Mouse (Mus musculus) natural killer cell, adult 2 months (primary cell): ENCODE data around the gene AL731706.1.
"Not testable (repeated sequence)": the region's sequence is repeated elsewhere in the genome, so short reads cannot be mapped to it uniquely, and the experiment has no call there.

ENCODE experiments used
- DNase-seq, 2 experiments: peaks; one replicate each; pipeline ENCODE4 v3.0.0; 2022; ENCODE audit warnings: low spot score in 2 of 2

Gene AL731706.1

DNA sequence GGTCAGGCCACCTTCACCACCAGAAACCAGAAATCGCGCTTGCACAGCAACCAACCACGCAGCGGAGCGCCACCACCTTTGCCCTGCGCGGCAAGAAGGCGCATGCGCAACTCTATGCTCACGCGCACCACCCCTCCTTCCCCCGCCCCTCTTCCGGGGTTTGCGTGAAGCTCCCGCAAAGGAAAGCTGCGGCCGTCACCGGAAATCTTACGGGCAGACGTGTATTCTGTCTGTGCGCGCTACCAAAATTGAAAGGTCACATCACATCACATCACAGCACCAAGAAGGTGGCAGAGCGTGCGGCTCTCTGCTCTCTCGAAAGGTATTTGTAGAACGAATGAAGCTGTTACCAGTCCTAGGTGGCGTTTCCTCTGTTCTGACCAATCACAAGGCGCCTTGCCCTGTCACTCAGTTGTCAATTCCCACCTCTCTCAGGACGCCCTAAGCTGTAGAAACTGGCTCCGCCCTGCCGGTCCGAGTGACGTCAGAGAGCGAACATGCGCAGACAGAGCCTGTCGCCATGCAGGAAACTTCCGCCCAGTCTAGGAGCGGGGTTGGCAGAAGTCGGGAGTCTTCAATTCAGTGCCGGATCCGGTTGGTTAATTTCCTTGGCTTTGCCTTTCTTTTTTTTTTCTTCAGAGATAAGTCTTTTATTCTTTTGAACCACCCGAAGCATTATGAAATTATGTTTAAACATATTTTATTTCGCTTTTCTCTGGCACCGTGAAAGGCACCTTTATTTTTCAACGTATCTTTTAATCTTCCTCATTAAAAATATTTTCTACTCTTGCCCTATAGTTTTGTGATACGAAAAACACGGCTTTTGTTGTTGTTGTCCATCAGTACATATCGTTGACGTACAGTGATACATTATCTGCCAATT lies at the start of gene AL731706.1, which contains the start of the genes Slx4ip and Mkks:
Gene AL731706.1, minus strand, starts transcription at position 322 of the 883 bp plus-strand sequence.
Gene Slx4ip, plus strand, starts transcription at position 151 of the 883 bp plus-strand sequence.
Gene Mkks, minus strand, starts transcription at position 322 of the 883 bp plus-strand sequence.
- peak; percentile 100 for DNase-seq

DNA sequence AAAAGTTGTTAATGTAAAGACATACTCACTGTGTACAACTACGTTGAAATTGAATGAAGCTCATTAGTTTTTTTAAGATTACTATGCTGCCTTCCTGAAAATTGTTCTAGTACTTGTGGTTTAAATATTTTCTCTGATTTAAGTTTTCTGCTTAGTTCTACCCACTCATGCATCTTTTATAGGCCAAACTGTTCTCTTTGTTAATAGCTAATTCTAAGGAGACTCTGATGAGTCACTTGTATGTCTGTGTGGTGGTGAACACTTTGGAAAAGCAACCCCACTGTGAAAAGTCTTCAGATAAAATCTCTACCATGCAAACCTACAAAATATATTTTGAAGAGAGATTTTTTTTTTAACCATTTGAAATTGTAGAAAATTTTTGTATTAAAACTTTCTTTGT lies 47.1 kb upstream of the AL731706.1 start:
- DNase-seq = no peak

DNA sequence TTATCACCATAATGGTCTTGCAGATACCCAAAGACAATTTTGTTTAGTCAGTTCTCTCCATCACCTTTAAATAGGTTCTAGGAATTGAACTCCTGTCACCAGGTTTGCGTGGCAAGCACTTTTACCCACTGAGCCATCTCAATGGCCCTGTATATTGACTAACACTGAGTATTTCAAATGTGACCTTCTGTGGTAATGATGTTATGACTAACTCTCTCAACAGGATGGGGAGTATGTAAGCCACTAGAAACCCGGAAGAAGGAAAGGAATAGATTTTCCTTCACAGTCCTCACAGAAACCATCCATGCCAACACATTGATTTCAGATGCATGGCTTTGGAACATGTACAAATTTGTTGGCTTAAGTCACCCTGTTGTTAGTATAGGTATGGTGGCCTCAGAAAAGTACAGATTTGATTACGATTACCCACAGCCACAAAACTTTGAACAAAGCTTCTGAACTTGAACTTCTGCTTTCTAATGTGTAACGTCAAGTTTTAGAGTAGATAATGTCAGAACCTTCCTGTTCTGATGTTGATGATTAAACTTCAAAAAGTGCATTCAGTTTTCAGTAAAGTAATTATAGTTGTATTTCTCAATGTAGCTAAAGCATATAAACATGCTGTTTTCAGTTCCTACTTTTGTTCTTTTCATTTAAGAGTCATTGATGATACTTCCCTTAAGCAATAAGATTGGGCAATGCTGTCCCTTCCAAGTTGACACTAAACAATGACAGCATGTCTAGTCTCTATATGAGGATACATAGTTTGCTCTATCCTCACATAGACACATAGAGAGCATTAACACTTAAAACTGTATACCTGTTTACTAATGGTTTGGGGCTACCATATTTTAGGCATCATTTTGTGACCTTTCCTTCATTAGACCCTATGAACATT lies 45.5 kb upstream of the AL731706.1 start:
- DNase-seq = no peak

DNA sequence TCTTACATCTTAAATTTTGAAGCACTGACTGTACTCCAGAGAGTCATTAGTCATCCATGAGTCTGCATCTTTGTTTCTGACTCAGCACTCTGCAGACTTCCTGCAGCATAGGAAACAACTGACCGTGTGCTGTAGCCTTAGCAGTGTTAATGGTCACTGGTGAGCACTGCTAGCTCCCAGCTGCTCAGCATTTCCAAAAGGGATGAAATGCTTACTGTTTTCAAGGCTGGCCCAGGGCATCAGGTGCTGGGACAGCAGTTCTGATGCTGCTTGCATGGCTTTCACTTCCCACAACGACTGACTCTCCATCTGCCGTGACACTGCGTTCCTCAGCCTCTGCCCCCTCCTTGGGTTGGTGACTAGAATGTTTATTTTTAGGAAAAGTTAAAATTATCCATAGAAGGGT lies 29.8 kb upstream of the AL731706.1 start:
- no peak for DNase-seq

DNA sequence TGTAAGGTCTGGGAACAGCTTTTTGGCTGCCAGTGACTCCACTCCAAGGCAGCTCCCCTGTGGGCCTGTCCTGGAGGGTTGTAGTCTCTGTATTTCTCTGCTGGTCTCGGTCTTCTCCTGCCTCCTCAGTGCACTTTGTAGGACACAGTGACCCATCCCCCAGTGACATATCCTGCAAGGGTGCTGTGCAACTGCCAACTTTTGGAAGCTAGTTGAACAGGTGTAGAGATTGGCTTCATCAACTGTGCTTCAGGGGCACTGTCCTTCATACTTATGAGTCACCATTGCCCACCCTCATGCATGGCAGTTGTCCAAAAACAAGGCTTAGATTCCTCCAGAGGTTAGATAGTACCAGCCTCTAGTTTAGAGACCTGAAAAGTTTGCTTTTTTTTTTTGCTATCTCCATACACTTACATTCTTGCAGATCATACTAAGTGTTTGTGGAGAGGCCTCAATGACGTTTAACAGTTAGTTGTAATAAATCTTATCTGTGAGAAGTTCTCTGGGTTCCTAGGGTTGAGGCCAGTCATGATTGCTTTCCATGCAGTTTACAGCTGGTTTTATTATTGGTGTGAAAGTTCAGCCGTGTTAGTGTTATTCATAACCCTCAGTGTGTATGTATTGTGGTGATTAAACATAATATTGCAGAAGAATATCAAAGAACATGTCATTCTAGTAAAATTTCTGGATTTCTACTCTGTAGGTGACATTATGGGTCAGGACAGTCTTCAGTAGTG lies 29.2 kb upstream of the AL731706.1 start:
- DNase-seq = no peak

DNA sequence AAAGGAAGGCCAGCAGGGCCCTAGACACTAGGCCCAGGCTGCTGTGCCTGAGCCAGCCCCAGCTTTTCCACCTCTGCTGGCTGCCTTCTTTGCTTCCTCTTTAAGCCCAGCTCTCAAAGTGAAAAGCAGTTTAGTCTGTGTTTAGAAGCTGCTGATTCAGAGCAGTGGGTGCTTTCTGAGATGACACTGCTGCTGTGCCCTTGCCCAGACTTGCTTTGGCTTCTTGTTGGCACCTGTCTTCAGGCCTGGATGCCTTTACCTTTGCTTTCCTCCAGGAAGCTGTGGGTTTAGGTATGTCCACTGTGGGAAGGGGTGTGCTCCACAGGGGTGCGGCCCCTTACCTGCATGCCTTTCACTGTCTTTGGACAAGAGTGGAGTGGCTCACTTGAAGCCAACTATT lies 28.2 kb upstream of the AL731706.1 start:
- no peak for DNase-seq

DNA sequence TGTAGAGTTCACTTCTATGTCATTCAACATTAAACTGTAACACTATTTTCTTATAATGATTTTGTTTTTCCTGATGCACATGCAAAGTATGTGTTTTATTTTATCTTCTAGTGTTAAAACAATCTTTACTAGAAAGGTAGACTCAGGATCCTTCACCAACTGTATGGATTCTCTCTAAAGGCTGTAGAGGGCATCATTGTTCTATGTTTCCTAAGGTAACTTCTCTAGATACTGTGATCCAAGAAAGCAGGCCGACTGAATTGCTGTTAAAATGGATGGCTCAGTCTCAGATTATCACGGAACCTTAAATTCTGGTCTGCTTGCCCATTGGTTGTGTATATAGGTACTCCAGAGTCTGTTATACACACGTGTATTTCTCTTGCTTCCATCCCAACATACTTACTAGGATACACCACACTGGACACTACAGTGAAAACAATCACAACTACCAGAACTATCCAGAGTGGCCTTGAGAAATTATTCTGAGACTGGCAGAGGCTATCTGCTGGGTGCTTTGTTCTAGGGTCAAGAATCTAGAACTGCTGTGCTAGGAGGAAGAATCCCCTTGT lies 23.2 kb upstream of the AL731706.1 start:
- DNase-seq = no peak

DNA sequence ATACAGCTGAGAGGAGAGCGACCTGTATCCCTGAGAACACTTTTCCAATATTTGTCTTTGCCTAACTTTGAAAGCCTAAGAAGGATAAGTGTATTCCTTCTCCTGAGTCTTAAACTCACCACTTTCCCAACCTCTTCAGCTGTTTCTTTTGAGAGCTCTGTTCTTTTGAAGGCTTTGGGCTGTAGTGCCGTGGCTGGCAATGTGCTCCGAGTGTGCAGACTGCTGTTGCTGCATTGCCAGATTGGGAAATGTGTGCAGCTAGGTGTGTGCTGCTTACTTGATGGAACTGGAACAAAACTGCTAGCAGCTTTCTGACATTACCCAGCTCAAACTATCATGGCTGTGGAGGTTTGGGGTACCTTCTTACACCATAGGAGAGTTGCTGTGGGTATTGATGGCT lies 21.8 kb upstream of the AL731706.1 start:
- no peak for DNase-seq

DNA sequence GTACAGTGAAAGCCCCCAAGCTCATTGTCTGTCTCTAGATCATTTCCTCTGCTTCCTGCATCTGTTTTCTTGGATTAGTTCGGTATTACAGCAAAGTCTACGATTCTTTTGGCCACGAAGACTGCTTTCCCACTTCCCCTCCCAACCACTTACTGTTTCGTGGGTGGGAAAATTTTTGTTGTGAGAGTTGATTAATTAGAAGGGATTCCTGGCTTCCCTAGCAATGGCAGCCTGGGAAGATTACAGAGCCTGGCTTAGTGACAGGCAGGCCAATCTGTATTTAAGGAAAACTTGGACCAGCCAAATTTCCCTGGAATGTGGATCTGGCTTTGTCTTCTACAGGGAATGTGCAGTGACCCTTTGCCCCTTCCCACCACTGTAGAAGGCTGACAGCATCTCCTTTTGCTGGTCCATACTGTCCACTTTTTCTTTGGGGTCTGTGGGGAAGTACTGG lies 20.8 kb upstream of the AL731706.1 start:
- DNase-seq = no peak

DNA sequence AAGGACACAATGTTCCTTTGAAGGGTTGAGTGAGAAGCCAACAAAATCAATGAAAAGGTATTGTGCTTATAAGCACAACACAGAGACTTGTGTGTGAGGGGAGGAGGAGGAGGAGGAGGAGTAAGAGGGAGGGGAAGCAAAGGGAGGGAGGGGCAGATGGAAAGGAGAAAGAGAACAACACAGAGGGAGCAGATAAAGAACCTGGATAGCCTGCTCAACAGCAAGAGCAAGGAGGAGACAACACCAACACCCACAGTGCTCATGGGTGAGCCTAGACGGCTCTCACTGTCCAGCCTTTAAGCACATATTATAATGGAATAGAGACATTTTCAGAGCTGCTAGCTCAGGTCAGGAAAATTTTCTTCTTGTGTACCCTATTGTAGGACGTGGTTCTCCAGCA lies 18.1 kb upstream of the AL731706.1 start:
- DNase-seq = no peak

DNA sequence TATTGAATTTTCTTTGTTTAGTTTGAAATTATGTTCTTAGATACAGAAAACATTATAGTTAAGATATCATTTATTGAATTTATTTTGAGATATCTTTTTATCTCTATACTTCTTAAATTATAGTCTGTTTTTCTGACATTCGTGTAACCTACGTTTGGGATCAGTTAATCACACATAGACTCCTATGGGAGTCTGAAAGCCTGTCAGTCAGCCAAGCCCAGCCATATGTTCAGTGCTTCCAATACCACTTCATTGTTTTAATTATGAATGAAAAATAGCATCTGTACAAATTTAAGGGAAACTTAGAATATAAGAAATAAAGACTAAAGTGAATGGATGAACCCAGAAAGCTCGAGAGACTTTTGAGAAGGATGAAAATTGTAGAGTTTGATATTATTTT lies 17.4 kb upstream of the AL731706.1 start:
- DNase-seq = no peak

DNA sequence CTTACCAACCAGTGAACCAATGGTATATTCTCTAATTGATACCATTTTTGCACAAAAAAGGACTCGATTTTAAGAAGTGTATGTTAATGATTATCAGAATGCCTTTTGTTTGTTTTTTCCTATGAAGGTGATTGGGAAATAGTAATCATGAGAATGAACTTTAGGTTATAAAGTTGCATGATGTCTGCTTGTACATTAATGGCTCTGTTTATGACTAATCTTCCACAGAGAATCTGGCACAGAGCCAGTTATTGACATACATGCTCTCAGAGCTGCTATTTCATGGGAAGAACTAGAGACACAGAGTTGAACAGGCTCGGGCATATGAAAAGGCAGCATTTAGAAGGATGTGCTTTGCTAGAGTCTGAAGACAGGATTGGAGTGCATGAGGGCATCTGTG lies 4.9 kb upstream of the AL731706.1 start:
- no peak for DNase-seq

DNA sequence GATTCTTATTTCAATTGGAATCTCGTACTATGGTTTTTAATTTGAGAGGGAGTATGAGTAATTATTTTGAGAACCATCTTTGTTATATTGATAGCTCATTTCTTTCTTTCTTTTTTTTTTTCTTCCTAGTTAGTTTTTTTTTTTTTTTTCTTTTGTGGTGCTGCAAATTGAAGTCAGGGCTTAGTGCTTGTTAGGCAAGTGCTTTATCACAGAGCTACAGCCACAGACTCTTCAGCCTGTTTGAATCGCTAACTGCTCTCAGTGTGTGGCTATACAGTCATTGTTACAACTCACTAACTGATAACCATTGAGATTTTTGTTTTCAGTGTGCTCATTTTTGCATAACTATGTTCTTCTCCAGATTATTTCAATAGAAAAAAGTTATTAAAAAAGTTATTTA lies 3.3 kb upstream of the AL731706.1 start:
- DNase-seq = no peak

DNA sequence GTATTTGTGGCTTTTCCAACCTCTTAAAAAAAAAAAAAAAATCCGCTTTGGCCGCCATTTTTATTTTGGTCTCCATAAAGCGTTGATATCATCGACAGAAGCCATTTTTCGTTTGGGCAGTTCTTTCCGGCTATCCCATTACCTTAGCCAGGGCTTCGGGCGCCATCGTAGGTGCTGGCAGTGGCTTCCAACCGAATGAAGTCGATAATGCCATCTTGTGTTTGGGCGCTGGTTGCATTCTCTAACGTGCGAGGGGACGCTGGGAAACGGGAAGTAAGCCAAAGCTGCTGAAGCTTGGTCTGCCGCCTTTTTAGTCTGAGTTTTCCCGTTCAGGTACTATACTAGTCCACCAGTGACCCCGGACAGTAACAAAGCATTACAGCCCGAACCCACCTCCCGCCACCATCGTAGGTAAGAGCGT lies 772 bp upstream of the AL731706.1 start:
- DNase-seq = peak; percentile 95 to 96

DNA sequence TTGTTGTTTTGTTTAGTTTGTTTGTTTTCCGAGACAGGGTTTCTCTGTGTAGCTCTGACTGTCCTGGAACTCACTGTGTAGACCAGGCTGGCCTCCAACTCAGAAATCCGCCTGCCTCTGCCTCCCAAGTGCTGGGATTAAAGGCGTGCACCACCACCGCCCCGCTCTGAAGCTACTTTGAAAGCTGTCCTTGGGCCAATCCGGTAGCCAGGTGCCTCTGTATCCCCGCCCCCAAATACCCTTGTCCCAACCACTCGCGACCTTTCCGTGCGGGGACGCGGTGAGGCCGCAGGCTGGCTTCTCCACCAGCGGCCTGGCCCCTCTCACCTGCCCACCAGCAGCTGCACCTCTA lies 497 bp downstream of the AL731706.1 start:
- not testable (repeated sequence) for DNase-seq

DNA sequence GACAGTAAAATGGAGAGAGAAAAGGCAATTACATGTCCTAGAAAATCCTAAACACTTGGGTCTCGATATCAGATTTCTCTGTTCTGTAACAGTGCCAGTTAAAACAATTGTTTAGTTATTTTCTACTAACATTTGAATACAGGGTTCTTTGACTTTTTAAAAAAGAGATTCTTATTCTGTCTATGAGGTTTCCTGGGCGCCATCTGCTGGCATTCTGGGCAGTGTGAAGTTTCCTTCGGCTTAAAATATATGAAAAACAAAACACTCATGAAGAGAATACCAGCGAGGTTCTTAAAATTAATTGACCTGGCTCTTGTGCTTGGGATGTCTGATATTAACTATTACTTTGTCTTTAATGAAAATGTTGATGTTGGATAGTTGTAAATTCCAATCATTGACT lies 4.3 kb downstream of the AL731706.1 start:
- DNase-seq = no peak

DNA sequence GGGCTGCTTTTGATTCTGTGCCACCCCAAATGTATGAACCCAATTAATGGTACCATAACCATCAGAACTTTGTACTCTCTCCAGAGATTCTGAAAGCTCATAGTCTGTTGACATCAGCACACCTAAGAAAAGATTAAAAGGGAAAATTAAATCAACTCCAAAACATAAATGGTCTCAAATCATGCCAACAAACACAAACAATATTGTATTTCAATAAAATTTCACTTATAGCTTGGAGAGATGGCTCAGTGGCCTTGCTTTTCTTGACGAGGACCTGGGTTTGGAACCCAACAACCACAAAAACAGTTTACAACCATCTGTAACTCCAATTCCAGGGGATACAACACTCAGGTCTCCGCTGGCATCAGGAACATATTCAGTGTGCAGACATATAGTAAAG lies 5.6 kb downstream of the AL731706.1 start, which contains the start of gene AL731706.2:
Gene AL731706.2, minus strand, starts transcription at position 101 of the 400 bp plus-strand sequence.
- DNase-seq = no peak

DNA sequence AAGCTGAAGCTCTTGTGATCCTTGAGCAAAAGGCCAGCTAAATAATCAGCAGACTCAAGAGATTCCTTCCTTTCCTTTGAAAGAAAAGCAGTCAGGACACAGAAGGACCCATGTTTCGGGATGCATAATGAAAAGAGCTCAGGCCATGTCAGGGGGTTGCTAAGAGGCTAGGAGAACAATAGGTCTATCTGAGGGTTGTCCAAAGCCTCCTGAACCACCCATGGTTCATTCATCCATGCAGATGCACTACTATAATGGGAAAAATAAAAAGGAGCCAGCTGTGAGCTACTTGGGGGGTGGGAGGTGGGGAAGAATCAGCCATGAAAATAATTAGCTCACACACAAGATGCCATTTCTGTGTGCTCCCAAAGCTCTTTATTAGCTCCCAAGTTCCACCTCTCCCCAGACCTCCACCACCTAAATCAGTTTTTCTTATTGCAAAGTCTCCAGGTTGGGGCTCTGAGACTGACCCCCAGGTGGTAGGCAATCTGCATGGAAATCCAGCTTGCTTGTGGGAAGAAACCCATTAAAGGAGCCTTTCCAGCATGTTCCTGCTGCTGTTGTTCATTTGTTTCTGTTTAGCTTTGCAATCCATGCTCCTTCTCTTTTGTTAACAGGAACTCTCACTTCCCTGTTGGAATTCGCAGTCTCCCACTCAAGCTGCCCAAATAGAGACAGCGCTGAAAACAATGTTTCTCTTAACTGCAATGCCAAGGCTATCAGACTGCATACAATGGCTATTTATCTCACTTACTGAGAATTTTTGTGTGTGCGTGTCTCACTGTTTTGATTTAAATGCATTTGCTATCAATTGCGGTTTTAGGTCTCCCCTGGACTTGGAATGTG lies 36.4 kb downstream of the AL731706.1 start:
- DNase-seq = no peak

DNA sequence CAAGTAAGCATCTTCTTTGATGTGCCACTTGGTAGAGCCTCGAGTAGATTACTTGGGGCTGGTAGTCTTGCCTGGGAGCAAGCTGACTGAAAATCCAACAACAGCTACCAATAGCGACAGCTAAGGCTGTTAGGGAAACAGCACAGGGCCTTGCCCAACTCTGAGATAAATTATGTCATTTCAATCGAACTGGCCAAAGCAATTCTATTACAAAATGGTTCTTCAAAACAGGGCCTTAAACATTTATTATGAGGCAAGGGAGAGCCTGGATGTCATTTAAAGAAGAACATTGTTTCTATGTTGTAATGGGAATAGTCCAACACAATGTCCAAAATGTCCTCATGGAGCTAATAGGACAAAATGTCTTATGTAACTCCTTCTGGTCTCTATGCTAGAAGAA lies 40.8 kb downstream of the AL731706.1 start:
- DNase-seq = no peak

DNA sequence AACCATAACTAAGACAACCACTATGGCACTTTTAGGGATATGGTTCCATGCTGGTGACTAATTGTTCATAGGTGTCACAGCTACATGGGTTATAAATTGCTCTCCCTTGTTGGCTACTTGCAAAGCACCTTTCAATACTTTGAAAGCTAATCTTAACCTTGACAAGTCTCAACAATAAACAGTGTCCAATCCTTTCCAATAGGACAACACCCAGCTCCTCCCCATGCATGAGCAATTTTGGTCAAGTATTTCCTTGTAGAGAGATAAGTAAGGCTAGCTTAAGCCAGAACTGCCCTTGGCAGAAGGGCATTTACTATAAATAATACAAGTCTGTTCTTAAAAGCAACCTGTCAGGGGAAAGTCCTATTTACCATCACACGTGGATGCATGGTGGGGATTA lies 53.2 kb downstream of the AL731706.1 start:
- DNase-seq = no peak
